Mouse (Mus musculus): ENCODE data around the gene Cox19. TPM values are rescaled to one million over a fixed set of nuclear protein-coding genes. Genes with fewer than 3 reads are reported as not detected.

Cox19 gene
- polyA plus RNA-seq, 1 experiment from 2014 or later: 106 TPM

DNA sequence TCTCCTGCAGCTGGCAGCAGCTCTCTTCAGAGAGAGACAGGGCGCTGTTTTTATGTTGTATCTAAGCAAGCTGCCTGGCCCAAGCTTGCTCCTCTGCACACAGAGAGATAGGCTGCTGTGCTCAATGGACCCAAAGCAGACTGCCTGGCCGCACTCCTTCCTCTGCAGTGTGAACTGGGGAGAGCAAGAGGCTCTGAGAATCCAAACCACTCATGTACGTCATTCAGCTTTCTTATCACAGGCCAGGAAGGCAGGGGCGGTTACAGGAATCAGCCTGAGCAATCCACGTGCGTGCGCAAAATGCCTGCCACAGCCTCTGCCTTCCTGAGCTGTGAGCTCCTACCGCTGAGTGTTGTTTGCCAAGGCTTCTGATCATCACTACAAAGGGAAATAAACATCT is 31.5 kb upstream of the Cox19 start:
- 46% methylated on average over 8 of the region's 8 CpGs for WGBS
- ATAC-seq (ENCODE audit: insufficient read depth): 0 out of 2 replicates have a peak, but pooled peaks have one; percentile 5
- peak overlapping the region; percentile 90 for H3K4me2 ChIP-seq
- no peaks in the 10 kb centered on the region for H3K36me3 ChIP-seq (ENCODE audit: insufficient read depth)
- H3K4me1 ChIP-seq (ENCODE audit: insufficient read depth): peaks cover 36% of the 10 kb centered on the region
- peak; percentile 67 for DNase-seq
- no peak for TF ChIP-seq CTCF (IDR thresholded peaks at IDR 0.05; ENCODE audit: low read depth)
- H3K4me3 ChIP-seq (ENCODE audit: low read depth, low read length): no peak overlapping the region
- peak overlapping the region; percentile 20; the same call in 1 of the 2 replicates for H3K9ac ChIP-seq
- H3K9me3 ChIP-seq (ENCODE audit: low read depth, low read length): no peaks in the 10 kb centered on the region
- H3K27me3 ChIP-seq (ENCODE audit: insufficient read depth, low read length): no peaks in the 10 kb centered on the region
- H3K27ac ChIP-seq (ENCODE audit: low read depth): peak overlapping the region; percentile 81

DNA sequence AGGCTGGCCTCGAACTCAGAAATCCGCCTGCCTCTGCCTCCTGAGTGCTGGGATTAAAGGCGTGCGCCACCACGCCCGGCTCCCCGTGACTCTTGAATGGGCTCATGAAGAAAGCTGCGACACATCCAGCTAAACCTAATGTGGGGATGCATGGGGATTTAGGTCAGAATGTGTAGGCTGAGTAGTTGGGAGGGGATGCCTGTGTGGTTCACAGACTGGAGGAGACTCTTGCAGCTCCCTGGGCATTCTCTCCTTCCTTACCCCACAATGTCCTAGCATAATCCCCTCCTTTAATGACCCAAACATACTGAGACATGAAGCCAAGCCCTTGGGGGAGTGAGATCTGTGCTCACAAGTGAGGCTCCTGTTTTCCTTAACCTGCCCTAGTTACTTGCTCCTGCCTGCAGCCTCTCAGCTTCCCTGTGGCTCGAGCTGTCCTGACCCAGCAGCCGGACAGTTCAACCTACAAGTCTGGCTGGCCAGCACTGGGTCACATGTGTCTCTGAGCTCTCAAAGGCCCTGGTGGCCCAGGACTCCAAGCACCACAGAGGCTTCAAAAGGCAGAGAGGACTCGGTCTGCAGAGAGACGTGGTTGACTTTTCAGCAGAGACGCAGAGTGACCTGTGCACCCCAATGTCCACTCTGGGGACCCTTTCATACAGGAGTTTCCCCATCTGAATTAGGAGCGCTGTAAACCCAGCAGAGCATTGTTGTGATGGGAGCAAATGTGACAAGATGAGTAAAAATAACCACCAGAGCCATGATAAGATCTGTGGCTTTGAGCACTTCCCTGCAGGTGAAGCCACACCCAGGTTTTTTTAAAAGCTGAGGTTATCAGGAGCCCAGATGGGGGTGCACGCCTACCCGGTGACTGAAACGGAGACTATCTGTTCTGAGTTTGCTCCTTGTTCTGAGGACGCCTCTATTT is 30.6 kb upstream of the Cox19 start:
- DNase-seq: no peak
- H3K27me3 ChIP-seq (ENCODE audit: insufficient read depth, low read length): no peaks in the 10 kb centered on the region
- H3K4me1 ChIP-seq (ENCODE audit: insufficient read depth): peaks cover 42% of the 10 kb centered on the region
- peak overlapping the region; percentile 90 for H3K4me2 ChIP-seq
- 71% methylated on average over 18 of the region's 18 CpGs for WGBS
- no peak for ATAC-seq (ENCODE audit: insufficient read depth)
- no peaks in the 10 kb centered on the region for H3K9me3 ChIP-seq (ENCODE audit: low read depth, low read length)
- H3K9ac ChIP-seq: peak overlapping the region; percentile 28
- H3K27ac ChIP-seq (ENCODE audit: low read depth): peak overlapping the region; percentile 81; the same call in 1 of the 2 replicates
- H3K36me3 ChIP-seq (ENCODE audit: insufficient read depth): no peaks in the 10 kb centered on the region
- 0 out of 2 replicates have a peak overlapping the region, but pooled peaks have one; percentile 15 for H3K4me3 ChIP-seq (ENCODE audit: low read depth, low read length)
- no peak for TF ChIP-seq CTCF (IDR thresholded peaks at IDR 0.05; ENCODE audit: low read depth)

DNA sequence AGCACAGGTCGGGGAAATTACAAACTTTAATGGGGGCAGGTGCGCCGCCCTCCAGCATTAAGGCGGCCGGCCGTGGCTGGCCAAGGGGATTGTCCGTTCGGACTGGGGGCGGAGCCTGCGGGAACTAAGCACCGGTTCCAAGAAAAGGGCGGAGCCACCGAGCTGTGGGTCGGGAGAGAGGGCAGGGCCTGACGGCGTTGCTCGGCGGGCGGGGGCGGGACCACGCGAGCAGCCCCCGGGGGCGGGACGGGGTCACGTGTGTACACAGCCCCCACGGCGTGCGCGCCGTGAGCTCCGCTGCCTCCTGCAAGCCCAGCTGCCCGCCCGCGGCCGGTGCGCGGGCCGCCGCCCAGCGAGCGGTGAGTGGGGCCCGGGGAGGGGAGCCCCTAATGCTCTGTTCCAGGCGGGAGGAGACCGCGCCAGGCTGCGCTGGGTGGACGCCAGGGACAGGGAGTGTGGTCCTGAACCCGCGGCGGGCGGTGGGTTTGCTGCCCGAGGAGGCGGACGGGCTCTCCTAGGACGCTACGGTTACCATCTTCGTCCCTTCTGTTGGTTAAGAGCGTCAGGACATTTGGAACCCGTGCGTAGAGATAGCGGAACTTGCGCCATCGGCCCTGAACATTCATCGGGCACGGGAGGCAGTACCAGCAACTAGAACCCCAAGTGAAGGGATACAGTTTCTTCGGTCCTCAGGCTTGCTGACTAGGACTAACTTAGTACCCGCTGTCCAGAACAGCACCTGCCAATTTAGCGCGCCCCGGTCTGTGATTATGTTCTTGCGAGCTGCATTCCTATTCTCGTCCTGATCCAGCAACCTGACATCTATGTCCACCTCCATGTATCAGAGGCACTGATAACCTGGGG is 29.4 kb upstream of the Cox19 start:
- H3K27ac ChIP-seq (ENCODE audit: low read depth): peak overlapping the region; percentile 85
- H3K36me3 ChIP-seq (ENCODE audit: insufficient read depth): no peaks in the 10 kb centered on the region
- whole genome bisulfite sequencing: 1% methylated on average over 67 of the region's 73 CpGs
- H3K27me3 ChIP-seq (ENCODE audit: insufficient read depth, low read length): no peaks in the 10 kb centered on the region
- peak overlapping the region; percentile 70 for H3K4me3 ChIP-seq (ENCODE audit: low read depth, low read length)
- TF ChIP-seq CTCF (IDR thresholded peaks at IDR 0.05; ENCODE audit: low read depth): no peak
- peaks cover 44% of the 10 kb centered on the region for H3K4me1 ChIP-seq (ENCODE audit: insufficient read depth)
- no peaks in the 10 kb centered on the region for H3K9me3 ChIP-seq (ENCODE audit: low read depth, low read length)
- ATAC-seq (ENCODE audit: insufficient read depth) (peak; percentile 69), DNase-seq (peak; percentile 97)
- peak overlapping the region; percentile 65 for H3K9ac ChIP-seq
- peak overlapping the region; percentile 90 for H3K4me2 ChIP-seq

DNA sequence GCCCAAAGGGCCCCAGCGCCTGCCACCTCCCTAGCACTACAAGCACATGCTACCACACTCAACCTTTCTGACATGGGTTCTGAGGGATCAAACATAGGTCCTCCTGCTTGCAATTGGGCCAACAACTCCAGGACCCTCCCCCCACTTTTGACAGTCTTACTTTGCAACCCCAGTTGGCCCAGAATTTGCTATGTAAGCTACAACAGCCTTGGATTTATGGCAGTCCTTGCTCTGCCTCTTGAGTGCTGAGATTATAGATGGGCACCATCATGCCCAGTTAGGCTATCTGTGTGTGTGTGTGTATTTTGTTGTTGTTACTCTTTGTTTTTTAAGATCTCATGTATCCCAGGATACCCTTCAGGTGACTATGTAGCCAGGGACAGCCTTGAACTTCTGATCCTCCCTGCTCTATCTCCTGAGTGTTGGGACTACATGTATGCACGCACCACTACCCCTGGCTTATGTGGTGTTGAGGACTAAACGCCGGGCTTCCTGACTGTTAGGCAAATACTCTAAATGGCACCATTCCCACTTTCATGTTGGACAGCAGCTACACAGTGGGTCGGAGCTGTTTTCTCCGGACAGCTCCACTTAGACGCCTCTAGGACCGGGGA is 28.7 kb upstream of the Cox19 start:
- no peaks in the 10 kb centered on the region for H3K36me3 ChIP-seq (ENCODE audit: insufficient read depth)
- DNase-seq: no peak
- ATAC-seq (ENCODE audit: insufficient read depth): 0 out of 2 replicates have a peak, but pooled peaks have one; percentile 9
- peak overlapping the region; percentile 85 for H3K27ac ChIP-seq (ENCODE audit: low read depth)
- H3K4me2 ChIP-seq: peak overlapping the region; percentile 90
- H3K9ac ChIP-seq: no peak overlapping the region; the same call in 1 of the 2 replicates
- TF ChIP-seq CTCF (IDR thresholded peaks at IDR 0.05; ENCODE audit: low read depth): no peak
- H3K4me1 ChIP-seq (ENCODE audit: insufficient read depth): peaks cover 43% of the 10 kb centered on the region
- 18% methylated on average over 8 of the region's 8 CpGs for WGBS
- no peaks in the 10 kb centered on the region for H3K27me3 ChIP-seq (ENCODE audit: insufficient read depth, low read length)
- no peaks in the 10 kb centered on the region for H3K9me3 ChIP-seq (ENCODE audit: low read depth, low read length)
- H3K4me3 ChIP-seq (ENCODE audit: low read depth, low read length): peak overlapping the region; percentile 70

DNA sequence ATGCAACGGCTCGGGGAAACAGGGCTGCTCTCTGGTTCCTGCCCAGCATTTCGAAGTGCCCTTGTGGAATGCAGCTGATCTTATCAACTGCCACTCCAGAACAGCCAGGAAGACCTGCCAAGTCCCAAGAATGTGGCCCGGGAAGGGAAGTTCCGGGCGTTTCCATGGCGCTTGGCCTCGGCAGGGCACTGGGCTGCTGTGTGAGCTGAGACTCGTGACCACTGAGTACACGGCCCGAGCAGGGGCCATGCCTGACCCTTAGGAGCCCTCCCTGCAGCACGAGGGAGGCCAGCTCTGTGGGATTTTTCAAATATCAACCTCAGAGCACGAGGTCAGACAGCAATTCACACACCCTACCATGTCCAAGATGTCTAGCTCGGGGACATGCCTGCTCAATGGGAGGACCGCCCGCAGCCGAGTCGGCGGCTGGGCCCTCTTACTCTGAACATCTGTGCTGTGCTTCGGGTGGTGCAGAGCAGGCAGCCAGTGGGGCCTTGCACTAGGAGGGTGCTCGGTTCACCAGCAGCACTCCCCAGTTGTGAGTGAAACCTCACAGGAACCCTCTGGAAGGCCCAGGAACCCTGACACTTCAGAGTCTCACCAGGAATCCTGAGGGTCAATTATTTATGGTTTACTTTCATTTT is 27.9 kb upstream of the Cox19 start:
- Histone ChIP-seq H3K4me1 (ENCODE audit: insufficient read depth) (peaks cover 40% of the 10 kb centered on the region), H3K4me3 (ENCODE audit: low read depth, low read length) (no peak overlapping the region), H3K9me3 (ENCODE audit: low read depth, low read length) (no peaks in the 10 kb centered on the region), H3K27ac (ENCODE audit: low read depth) (peak overlapping the region; percentile 85), H3K4me2 (peak overlapping the region; percentile 90), H3K36me3 (ENCODE audit: insufficient read depth) (no peaks in the 10 kb centered on the region), H3K9ac (no peak overlapping the region), H3K27me3 (ENCODE audit: insufficient read depth, low read length) (no peaks in the 10 kb centered on the region)
- peak; percentile 87 for DNase-seq
- ATAC-seq (ENCODE audit: insufficient read depth): peak; percentile 62
- 16% methylated on average over 21 of the region's 21 CpGs for WGBS
- no peak for TF ChIP-seq CTCF (IDR thresholded peaks at IDR 0.05; ENCODE audit: low read depth)

DNA sequence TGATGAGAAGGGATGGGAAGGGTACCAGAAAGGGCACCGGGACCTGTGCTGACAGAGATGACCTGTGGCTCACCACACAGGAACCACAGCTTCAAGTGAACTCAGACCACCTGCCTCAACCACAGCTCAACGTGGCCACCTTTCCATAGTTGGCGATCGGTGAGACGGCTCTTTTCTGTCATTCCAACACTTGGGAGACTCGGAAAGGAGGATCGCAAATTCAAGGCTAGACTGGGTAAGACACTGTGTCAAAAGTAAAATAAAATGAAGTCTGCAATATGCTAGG is 27.0 kb upstream of the Cox19 start:
- no peaks in the 10 kb centered on the region for H3K36me3 ChIP-seq (ENCODE audit: insufficient read depth)
- H3K4me1 ChIP-seq (ENCODE audit: insufficient read depth): peaks cover 40% of the 10 kb centered on the region
- ATAC-seq (ENCODE audit: insufficient read depth) (no peak), DNase-seq (no peak)
- peak overlapping the region; percentile 85 for H3K27ac ChIP-seq (ENCODE audit: low read depth)
- no peak overlapping the region for H3K4me3 ChIP-seq (ENCODE audit: low read depth, low read length)
- WGBS: 73% methylated on average over 7 of the region's 7 CpGs
- no peak for TF ChIP-seq CTCF (IDR thresholded peaks at IDR 0.05; ENCODE audit: low read depth)
- H3K9me3 ChIP-seq (ENCODE audit: low read depth, low read length): no peaks in the 10 kb centered on the region
- no peak overlapping the region for H3K9ac ChIP-seq
- no peak overlapping the region; the same call in none of the 2 replicates for H3K4me2 ChIP-seq
- H3K27me3 ChIP-seq (ENCODE audit: insufficient read depth, low read length): no peaks in the 10 kb centered on the region

Measured in lung, embryonic 14.5 days (tissue).